Mouse (Mus musculus) neural tube, embryonic 11.5 days (tissue): ENCODE measurements at regions not wholly inside any gene's neighbourhood (a gene's known extent, or its start where the extent isn't known, plus 50 kb on each side); places are given as distances from the start of the nearest gene placed in this dataset.
A peak's percentile ranks its signal among the peaks of the same experiment; 100 is the strongest.

Experiments
- ATAC-seq: fragments of 200-750 bp; cut with Nextera tagmentation; 2 replicates; pipeline ENCODE4 v1.8.0; 2017; ENCODE audit warnings: moderate number of reproducible peaks, mild to moderate bottlenecking, moderate TSS enrichment, moderate library complexity; ENCODE audit not compliant: insufficient read depth, low FRiP score, low TSS enrichment
- DNase-seq: peaks from one replicate; pipeline ENCODE4 v3.0.0-alpha.2; 2015; ENCODE audit warnings: low spot score
- H3K27ac ChIP-seq: fragments of 300-500 bp; sonication (generic); 2 replicates; pipeline ENCODE4 v1.5.1; 2014; ENCODE audit warnings: low read depth, mild to moderate bottlenecking, low read length
- H3K27me3 ChIP-seq: fragments of 300-500 bp; sonication (generic); 2 replicates; pipeline ENCODE4 v1.6.1; 2014; ENCODE audit warnings: mild to moderate bottlenecking, low read length, mixed read lengths; ENCODE audit not compliant: control insufficient read depth, insufficient read depth
- H3K36me3 ChIP-seq: fragments of 300-500 bp; sonication (generic); 2 replicates; pipeline ENCODE4 v1.6.1; 2014; ENCODE audit warnings: mild to moderate bottlenecking, low read length, moderate library complexity, mixed read lengths; ENCODE audit not compliant: control insufficient read depth, insufficient read depth
- H3K4me1 ChIP-seq: fragments of 300-500 bp; sonication (generic); 2 replicates; pipeline ENCODE4 v1.6.1; 2014; ENCODE audit warnings: low read length, mixed read lengths; ENCODE audit not compliant: control insufficient read depth, insufficient read depth
- H3K4me2 ChIP-seq: fragments of 300-500 bp; sonication (generic); 2 replicates; pipeline ENCODE4 v1.6.1; 2014; ENCODE audit warnings: low read depth, mild to moderate bottlenecking, moderate library complexity
- H3K4me3 ChIP-seq: fragments of 300-500 bp; sonication (generic); 2 replicates; pipeline ENCODE4 v1.5.1; 2014; ENCODE audit warnings: low read depth, low read length
- H3K9ac ChIP-seq: fragments of 300-500 bp; sonication (generic); 2 replicates; pipeline ENCODE4 v1.6.1; 2014; ENCODE audit warnings: mild to moderate bottlenecking, low read length
- H3K9me3 ChIP-seq: fragments of 300-500 bp; sonication (generic); 2 replicates; pipeline ENCODE4 v1.6.1; 2016; ENCODE audit warnings: low read length; ENCODE audit not compliant: control insufficient read depth
- WGBS: fragments of 180-500 bp; shearing (Covaris S2); extraction: QIAGEN DNeasy Blood & Tissue Kit; methylation state at CpG from one replicate; pipeline ENCODE4 v1.1.7; 2014; 5-methylcytosine and 5-hydroxymethylcytosine counted together

DNA sequence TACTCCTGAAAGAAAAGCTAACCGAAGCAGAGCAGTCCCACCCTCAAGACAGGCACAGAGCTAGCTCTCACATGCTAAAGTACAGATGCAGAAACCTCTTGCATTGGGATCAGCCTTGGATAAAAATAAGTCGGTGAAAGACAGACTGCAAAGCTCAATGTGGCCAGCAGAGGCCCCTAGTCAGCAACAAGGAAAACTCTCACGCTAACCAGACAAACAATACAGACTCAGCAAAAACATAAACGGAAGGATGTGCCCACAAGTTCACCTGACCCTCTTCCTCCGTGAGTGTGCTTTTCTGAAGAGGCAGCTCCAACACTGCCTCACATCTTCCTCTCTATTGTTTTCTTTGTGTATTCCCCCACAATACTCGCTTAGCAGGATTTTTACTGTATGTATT, 77.8 kb downstream of the Rpia start:
- Histone ChIP-seq H3K27me3 (no peaks in the 10 kb centered on the region), H3K9ac (no peak overlapping the region), H3K36me3 (no peaks in the 10 kb centered on the region), H3K9me3 (no peaks in the 10 kb centered on the region), H3K4me3 (no peak overlapping the region), H3K4me1 (no peaks in the 10 kb centered on the region), H3K4me2 (peak overlapping the region; percentile 19; the same call in 1 of the 2 replicates), H3K27ac (no peak overlapping the region)
- DNase-seq (peak; percentile 74), ATAC-seq (peak; percentile 51; the same call in 1 of the 2 replicates)
- WGBS: 21% methylated on average over 6 of the region's 6 CpGs

GRCm38 (mm10) chr6:70713665-70714064, 78.4 kb downstream of the Rpia start:
- ATAC-seq: no peak
- Histone ChIP-seq H3K9me3 (no peaks in the 10 kb centered on the region), H3K9ac (no peak overlapping the region), H3K4me2 (no peak overlapping the region), H3K4me3 (no peak overlapping the region), H3K27ac (no peak overlapping the region), H3K4me1 (no peaks in the 10 kb centered on the region), H3K27me3 (no peaks in the 10 kb centered on the region), H3K36me3 (no peaks in the 10 kb centered on the region)
- 82% methylated on average over 6 of the region's 6 CpGs for WGBS
- no peak for DNase-seq

GRCm38 (mm10) chr6:70713118-70713517, 78.9 kb downstream of the Rpia start:
- ATAC-seq (no peak), DNase-seq (no peak)
- H3K36me3 ChIP-seq: no peaks in the 10 kb centered on the region
- no peak overlapping the region for H3K4me2 ChIP-seq
- H3K27me3 ChIP-seq: no peaks in the 10 kb centered on the region
- WGBS: 44% methylated on average over 7 of the region's 7 CpGs
- no peaks in the 10 kb centered on the region for H3K4me1 ChIP-seq
- H3K27ac ChIP-seq: no peak overlapping the region
- H3K9ac ChIP-seq: no peak overlapping the region
- no peaks in the 10 kb centered on the region for H3K9me3 ChIP-seq
- H3K4me3 ChIP-seq: no peak overlapping the region

- no peak overlapping the region for H3K4me3 ChIP-seq
- no peak overlapping the region for H3K27ac ChIP-seq
- ATAC-seq (peak; percentile 67), DNase-seq (peak; percentile 66)
- 25% methylated on average over 7 of the region's 7 CpGs for WGBS
- no peaks in the 10 kb centered on the region for H3K4me1 ChIP-seq
- H3K9ac ChIP-seq: no peak overlapping the region
- H3K27me3 ChIP-seq: no peaks in the 10 kb centered on the region
- no peak overlapping the region for H3K4me2 ChIP-seq
- no peaks in the 10 kb centered on the region for H3K9me3 ChIP-seq
- no peaks in the 10 kb centered on the region for H3K36me3 ChIP-seq
Measured at GRCm38 (mm10) chr6:70709338-70710055, 82.5 kb downstream of the Rpia start.

GRCm38 (mm10) chr6:70695596-70695995, 96.4 kb downstream of the Rpia start:
- Histone ChIP-seq H3K4me1 (no peaks in the 10 kb centered on the region), H3K4me3 (no peak overlapping the region), H3K9me3 (no peaks in the 10 kb centered on the region), H3K36me3 (no peaks in the 10 kb centered on the region), H3K9ac (no peak overlapping the region), H3K27ac (no peak overlapping the region), H3K4me2 (no peak overlapping the region), H3K27me3 (no peaks in the 10 kb centered on the region)
- DNase-seq: no peak
- 97% methylated on average over 26 of the region's 26 CpGs for WGBS
- no peak for ATAC-seq
